Mouse (Mus musculus) lung, embryonic 15.5 days (tissue): ENCODE results near the gene Insl3. TPM values are rescaled to one million over a fixed set of nuclear protein-coding genes. Genes with fewer than 3 reads are reported as not detected.
"Not testable (repeated sequence)": the region's sequence is repeated elsewhere in the genome, so short reads cannot be mapped to it uniquely, and the experiment has no call there.

Source experiments
- ATAC-seq: fragments of 200-750 bp; cut with Nextera tagmentation; 2 replicates; pipeline ENCODE4 v1.8.0; 2017; ENCODE audit warnings: moderate number of reproducible peaks, borderline replicate concordance; ENCODE audit not compliant: low FRiP score, low TSS enrichment; ENCODE audit errors: extremely low read depth
- H3K27ac ChIP-seq: fragments of 300-500 bp; sonication (generic); 2 replicates; pipeline ENCODE4 v1.5.1; 2015; ENCODE audit warnings: moderate library complexity, mild to moderate bottlenecking, inconsistent platforms
- H3K27me3 ChIP-seq: fragments of 300-500 bp; sonication (generic); 2 replicates; pipeline ENCODE4 v1.6.1; 2015; ENCODE audit warnings: inconsistent platforms
- H3K36me3 ChIP-seq: fragments of 300-500 bp; sonication (generic); 2 replicates; pipeline ENCODE4 v1.6.1; 2015; ENCODE audit warnings: inconsistent platforms
- H3K4me1 ChIP-seq: fragments of 300-500 bp; sonication (generic); 2 replicates; pipeline ENCODE4 v1.6.1; 2015; ENCODE audit warnings: inconsistent platforms
- H3K4me2 ChIP-seq: fragments of 300-500 bp; sonication (generic); 2 replicates; pipeline ENCODE4 v1.6.1; 2015; ENCODE audit warnings: inconsistent platforms, mild to moderate bottlenecking, moderate library complexity
- H3K4me3 ChIP-seq: fragments of 300-500 bp; sonication (generic); 2 replicates; pipeline ENCODE4 v1.5.1; 2015; ENCODE audit warnings: mild to moderate bottlenecking, inconsistent platforms
- H3K9ac ChIP-seq: fragments of 300-500 bp; sonication (generic); 2 replicates; pipeline ENCODE4 v1.6.1; 2015; ENCODE audit warnings: inconsistent platforms
- H3K9me3 ChIP-seq: fragments of 300-500 bp; sonication (generic); 2 replicates; pipeline ENCODE4 v1.6.1; 2016; ENCODE audit warnings: inconsistent platforms
- WGBS: fragments of 180-500 bp; shearing (Covaris S2); methylation state at CpG from one replicate; pipeline ENCODE4 v1.1.7; 2015; 5-methylcytosine and 5-hydroxymethylcytosine counted together
- polyA plus RNA-seq: library from polyadenylated mRNA; unstranded; fragments of >200 nt; fragmentation: Nextera tagmentation; extraction: Ambion mirVana; gene quantifications from 2 replicates; pipeline ENCODE4 v1.2.1, GENCODE M21; 2015

Gene Insl3
- polyA plus RNA-seq, 1 experiment from 2014 or later: 1.3 TPM

GRCm38 (mm10) chr8:71731652-71732230 lies 42.7 kb downstream of the Insl3 start:
- Histone ChIP-seq H3K36me3 (no peaks in the 10 kb centered on the region), H3K9ac (no peak overlapping the region), H3K27me3 (peaks cover 11% of the 10 kb centered on the region), H3K9me3 (no peaks in the 10 kb centered on the region), H3K4me3 (no peak overlapping the region), H3K4me2 (no peak overlapping the region), H3K27ac (no peak overlapping the region), H3K4me1 (peaks cover 10% of the 10 kb centered on the region; the same call in 1 of the 2 replicates)
- 42% methylated on average over 3 of the region's 3 CpGs for WGBS
- no peak for ATAC-seq

- not testable (repeated sequence) for H3K4me2 ChIP-seq
Measured at GRCm38 (mm10) chr8:71738316-71738715, 49.3 kb downstream of the Insl3 start.

More at GRCm38 (mm10) chr8:71738316-71738715, 49.3 kb downstream of the Insl3 start:
- not testable (repeated sequence) for H3K9me3 ChIP-seq, H3K4me3 ChIP-seq, H3K36me3 ChIP-seq, H3K4me1 ChIP-seq, H3K27ac ChIP-seq, ATAC-seq, H3K9ac ChIP-seq, H3K27me3 ChIP-seq

Other genes starting within 250 kb of the Insl3 start
- gene Abhd8, start 225.6 kb upstream of the Insl3 start, polyA plus RNA-seq: 51.3 and 56.0 TPM in 2 replicates
- 130 and 147 TPM in 2 replicates for gene Mrpl34, start 224.3 kb upstream of the Insl3 start, polyA plus RNA-seq
- gene Dda1, start 220.0 kb upstream of the Insl3 start, polyA plus RNA-seq: 104 TPM in 2 replicates
- 1.6 and 1.9 TPM in 2 replicates for gene Ano8, start 203.3 kb upstream of the Insl3 start, polyA plus RNA-seq
- 16.3 and 19.1 TPM in 2 replicates for gene Gtpbp3, start 201.1 kb upstream of the Insl3 start, polyA plus RNA-seq
- gene Plvap, start 177.5 kb upstream of the Insl3 start, polyA plus RNA-seq: 146 and 147 TPM in 2 replicates
- gene Ccdc194, start 163.5 kb upstream of the Insl3 start, polyA plus RNA-seq: 0.39 and 0.65 TPM in 2 replicates
- gene Bst2, start 151.8 kb upstream of the Insl3 start, polyA plus RNA-seq: 49.7 and 52.0 TPM in 2 replicates
- gene Mvb12a, start 146.3 kb upstream of the Insl3 start, polyA plus RNA-seq: 95.2 and 96.6 TPM in 2 replicates
- gene Tmem221, start 130.3 kb upstream of the Insl3 start, polyA plus RNA-seq: 3.3 and 4.6 TPM in 2 replicates
- not detected in 2 replicates for gene Nxnl1, start 122.6 kb upstream of the Insl3 start, polyA plus RNA-seq
- gene Slc27a1, start 120.3 kb upstream of the Insl3 start, polyA plus RNA-seq: 34.3 and 36.7 TPM in 2 replicates
- gene Pgls, start 97.0 kb upstream of the Insl3 start, polyA plus RNA-seq: 228 and 230 TPM in 2 replicates
- gene Fam129c, start 91.6 kb upstream of the Insl3 start, polyA plus RNA-seq: 3.1 and 3.4 TPM in 2 replicates
- gene Colgalt1, start 78.2 kb upstream of the Insl3 start, polyA plus RNA-seq: 77.9 and 79.3 TPM in 2 replicates
- 0.66 and 0.81 TPM in 2 replicates for gene Unc13a, start 17.5 kb upstream of the Insl3 start, polyA plus RNA-seq
- gene Jak3, start 12.9 kb upstream of the Insl3 start, polyA plus RNA-seq: 9.9 TPM in 2 replicates
- gene B3gnt3, start 12.6 kb downstream of the Insl3 start, polyA plus RNA-seq: 3.3 and 3.6 TPM in 2 replicates
- 4.8 and 7.6 TPM in 2 replicates for gene Fcho1, start 36.5 kb downstream of the Insl3 start, polyA plus RNA-seq
- gene Zfp709, start 192.8 kb downstream of the Insl3 start, polyA plus RNA-seq: 6.5 and 6.8 TPM in 2 replicates
- gene Zfp882, start 219.4 kb downstream of the Insl3 start, polyA plus RNA-seq: 6.6 and 7.6 TPM in 2 replicates
- 20.8 and 23.4 TPM in 2 replicates for gene Zfp617, start 219.4 kb downstream of the Insl3 start, polyA plus RNA-seq